Mouse (Mus musculus): ENCODE measurements around the gene Slc44a3.

GRCm38 (mm10) chr3:121444414-121444813, 87.8 kb downstream of the Slc44a3 start:
- TF ChIP-seq HCFC1 (IDR thresholded peaks at IDR 0.05; ENCODE audit: borderline replicate concordance, insufficient read depth, low read length) (no peak), MAFK (IDR thresholded peaks at IDR 0.05; ENCODE audit: insufficient read depth, low read depth, low read length) (no peak), ZC3H11A (IDR thresholded peaks at IDR 0.05; ENCODE audit: borderline replicate concordance, low read depth, low read length) (no peak), ZNF384 (IDR thresholded peaks at IDR 0.05; ENCODE audit: low read depth, low read length) (no peak), CHD2 (IDR thresholded peaks at IDR 0.05; ENCODE audit: low read depth, low read length) (no peak)
